Mouse (Mus musculus): Measurements from ENCODE around the gene Nup214.

Gene Nup214

GRCm38 (mm10) chr2:31998443-31998842 is 24.2 kb downstream of the Nup214 start:
- no peak for TF ChIP-seq GATA4 (IDR thresholded peaks at IDR 0.05; ENCODE audit: insufficient replicate concordance, low read length)

DNA sequence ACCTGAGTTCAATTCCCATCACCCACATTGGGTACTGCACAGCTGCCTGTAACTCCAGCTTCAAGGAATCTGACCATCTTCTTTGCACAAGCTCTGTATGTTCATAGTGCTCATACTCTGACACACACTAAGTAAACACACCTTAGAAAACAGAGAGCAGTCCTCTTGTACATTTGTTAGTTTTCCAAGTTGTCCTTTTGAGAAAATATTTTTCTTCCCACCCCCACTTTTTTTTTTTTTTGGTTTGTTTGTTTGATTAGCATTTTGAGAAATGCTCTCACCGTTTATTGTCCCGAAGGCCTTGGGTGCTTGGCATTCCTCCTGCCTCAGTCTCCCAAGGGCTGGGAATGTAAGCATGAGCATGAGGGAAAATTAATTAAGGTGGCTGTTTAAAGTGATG is 34.1 kb downstream of the Nup214 start:
- TF ChIP-seq GATA4 (IDR thresholded peaks at IDR 0.05; ENCODE audit: insufficient replicate concordance, low read length) = no peak

DNA sequence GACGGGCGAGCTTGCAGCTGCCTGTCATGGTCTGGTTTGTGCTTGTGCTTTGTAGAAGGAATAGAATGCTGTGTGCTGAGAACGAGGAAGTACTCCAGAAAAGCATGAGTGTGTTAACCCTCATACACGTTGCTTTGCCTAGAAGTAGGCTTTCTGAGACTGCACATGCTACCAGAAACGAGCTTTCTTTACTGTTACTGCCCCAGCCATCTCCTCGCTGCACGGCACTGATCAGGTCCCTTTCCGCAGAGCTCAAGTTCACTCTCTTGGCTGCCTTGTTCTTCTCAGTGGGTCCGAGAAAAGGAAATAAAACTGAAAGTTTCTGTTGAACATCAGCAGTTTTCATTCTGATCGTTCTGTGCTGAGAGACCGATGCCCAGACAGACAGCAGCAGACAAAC is 34.5 kb downstream of the Nup214 start:
- no peak for TF ChIP-seq GATA4 (IDR thresholded peaks at IDR 0.05; ENCODE audit: insufficient replicate concordance, low read length)

DNA sequence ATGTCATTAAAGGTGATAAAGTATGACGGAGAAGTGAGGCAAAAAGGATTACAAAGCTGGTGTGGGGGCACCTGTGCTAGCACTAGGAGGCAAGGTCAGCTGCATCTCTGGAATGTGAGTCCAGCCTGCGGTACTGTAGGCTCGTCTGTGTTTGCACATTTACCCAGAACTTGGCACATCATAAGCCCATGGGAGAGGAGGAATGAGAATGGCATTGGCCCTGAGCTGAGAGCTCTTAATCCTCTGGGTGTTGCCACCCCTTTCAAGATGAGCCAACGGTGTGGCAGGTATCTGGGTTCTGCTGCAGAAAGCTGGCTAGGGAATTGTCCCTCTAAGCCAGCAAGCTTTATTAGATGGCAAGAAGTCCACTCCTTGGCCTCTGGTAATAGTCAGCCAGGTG is 45.5 kb downstream of the Nup214 start:
- TF ChIP-seq GATA4 (IDR thresholded peaks at IDR 0.05; ENCODE audit: insufficient replicate concordance, low read length) = no peak

DNA sequence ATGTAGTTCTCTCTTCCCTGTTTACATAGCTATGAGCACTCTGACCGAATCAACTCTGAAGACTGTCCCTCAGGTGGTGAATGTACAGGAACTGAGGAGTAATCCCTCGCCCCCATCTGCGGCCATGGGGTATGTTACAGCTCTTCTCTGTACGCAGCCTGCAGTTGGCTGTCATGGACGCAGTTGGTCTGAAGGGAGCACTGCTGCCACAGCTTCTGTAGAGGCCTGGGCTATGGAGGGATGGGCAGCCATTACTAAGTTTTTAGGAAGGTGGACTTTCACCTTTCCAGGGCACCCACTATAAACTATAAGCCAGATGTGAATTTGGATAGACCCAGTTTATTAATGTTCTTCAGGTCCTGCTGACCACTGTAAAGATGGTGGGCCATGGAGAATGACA is 46.0 kb downstream of the Nup214 start:
- no peak for TF ChIP-seq GATA4 (IDR thresholded peaks at IDR 0.05; ENCODE audit: insufficient replicate concordance, low read length)

- TF ChIP-seq GATA4 (IDR thresholded peaks at IDR 0.05; ENCODE audit: insufficient replicate concordance, low read length) = no peak
Observed at GRCm38 (mm10) chr2:32024372-32024771, 50.1 kb downstream of the Nup214 start.

DNA sequence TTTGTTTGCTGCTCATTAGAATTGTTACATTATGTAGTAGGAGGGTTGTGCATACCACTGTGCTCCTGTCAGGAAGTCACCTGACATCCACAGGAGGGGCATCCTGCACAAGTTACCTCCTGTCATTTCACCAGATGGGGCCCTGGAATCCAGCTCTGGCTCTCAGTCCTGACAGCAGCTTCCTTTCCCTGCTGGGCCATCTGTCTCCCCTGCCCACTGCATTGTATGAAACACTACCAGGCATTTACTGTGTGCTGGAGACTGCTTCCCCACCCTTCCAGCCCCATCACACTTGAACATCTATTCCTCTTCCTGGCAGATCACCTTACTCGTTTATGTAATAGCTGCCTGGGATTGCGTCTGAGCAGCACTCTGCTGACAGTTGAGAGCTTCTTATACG is 55.4 kb downstream of the Nup214 start:
- no peak for TF ChIP-seq GATA4 (IDR thresholded peaks at IDR 0.05; ENCODE audit: insufficient replicate concordance, low read length)

DNA sequence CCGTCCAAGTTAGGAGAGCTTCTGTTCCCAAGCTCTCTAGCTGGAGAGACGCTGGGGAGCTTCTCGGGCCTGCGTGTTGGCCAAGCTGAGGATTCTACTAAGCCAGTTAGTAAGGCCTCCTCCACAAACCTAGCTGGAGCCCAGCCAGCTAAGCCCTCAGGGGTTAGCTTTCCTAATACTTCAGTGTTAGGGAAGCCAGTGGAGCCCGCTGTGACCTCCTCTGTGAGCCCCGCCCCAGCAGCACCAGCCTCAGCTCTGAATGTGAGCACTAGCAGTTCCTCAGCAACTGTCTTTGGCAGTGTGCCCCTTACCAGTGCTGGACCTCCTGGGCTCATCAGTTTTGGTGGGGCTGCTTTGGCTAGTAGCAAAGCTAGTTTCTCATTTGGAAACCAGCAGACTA is 59.2 kb downstream of the Nup214 start:
- TF ChIP-seq GATA4 (IDR thresholded peaks at IDR 0.05; ENCODE audit: insufficient replicate concordance, low read length) = no peak

DNA sequence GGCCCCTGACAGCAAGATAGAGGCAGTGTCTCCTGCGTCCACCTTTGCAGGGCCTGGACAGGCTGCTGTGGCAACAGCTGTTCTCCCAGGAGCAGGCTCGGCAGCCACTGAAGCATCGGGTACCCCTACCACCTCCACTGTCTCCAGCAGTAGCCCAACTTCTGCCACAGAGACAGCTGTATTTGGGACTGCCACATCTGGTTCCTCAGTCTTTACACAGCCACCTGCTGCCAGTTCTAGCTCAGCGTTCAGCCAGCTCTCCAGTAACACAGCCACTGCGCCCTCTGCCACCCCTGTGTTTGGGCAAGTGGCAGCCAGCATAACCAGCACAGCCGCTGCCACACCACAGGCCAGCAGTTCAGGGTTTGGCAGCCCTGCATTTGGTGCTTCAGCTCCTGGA is 60.0 kb downstream of the Nup214 start:
- TF ChIP-seq GATA4 (IDR thresholded peaks at IDR 0.05; ENCODE audit: insufficient replicate concordance, low read length) = no peak

DNA sequence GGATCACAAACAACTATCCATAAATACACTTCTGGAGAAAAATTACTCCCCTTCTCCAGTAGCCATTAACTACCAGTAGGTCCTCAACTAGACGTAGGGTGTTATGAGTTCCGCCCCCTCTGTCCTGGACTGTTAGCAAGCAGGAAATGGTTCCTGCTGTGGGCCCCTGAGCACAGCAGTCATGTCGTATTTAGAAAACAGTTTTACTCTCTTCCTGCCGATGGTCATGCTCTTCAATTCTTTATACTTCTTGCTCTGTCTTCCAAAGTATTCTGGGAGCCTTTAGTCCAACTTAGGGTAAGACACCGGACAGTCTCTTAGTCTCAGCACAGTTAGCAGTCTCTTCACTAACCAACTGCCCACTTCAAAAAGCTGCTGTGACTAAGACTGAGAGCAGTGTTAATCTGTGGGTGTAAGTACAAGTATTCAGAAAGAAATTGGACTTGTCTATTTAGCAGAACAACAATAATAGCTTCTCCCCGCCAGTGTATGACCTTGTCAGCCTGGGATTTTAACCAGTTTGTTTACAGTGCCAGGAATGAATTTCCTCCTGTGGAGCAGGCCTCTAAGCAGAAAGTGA is 63.1 kb downstream of the Nup214 start:
- TF ChIP-seq GATA4 (IDR thresholded peaks at IDR 0.05; ENCODE audit: insufficient replicate concordance, low read length) = no peak

GRCm38 (mm10) chr2:32038661-32039081 is 64.4 kb downstream of the Nup214 start:
- TF ChIP-seq GATA4 (IDR thresholded peaks at IDR 0.05; ENCODE audit: insufficient replicate concordance, low read length) = no peak

- TF ChIP-seq GATA4 (IDR thresholded peaks at IDR 0.05; ENCODE audit: insufficient replicate concordance, low read length) = no peak
Observed at GRCm38 (mm10) chr2:32041087-32041486, 66.9 kb downstream of the Nup214 start.

DNA sequence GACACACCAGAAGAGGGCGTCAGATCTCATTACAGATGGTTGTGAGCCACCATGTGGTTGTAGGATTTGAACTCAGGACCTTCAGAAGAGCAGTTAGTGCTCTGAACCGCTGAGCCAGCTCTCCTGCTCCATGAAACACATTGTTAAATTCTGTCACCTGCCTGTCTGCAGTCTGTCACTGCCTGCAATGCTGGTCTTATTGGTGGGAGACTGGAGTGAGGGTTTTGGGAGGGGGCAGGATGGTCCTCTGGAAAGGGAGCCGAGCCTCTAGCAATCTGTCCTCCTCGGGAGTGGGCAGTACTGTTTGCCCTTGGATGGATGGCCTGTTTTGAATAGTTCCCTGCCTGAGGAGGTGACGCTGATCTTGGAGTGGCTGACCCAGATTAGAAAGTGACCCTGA is 69.6 kb downstream of the Nup214 start:
- no peak for TF ChIP-seq GATA4 (IDR thresholded peaks at IDR 0.05; ENCODE audit: insufficient replicate concordance, low read length)

DNA sequence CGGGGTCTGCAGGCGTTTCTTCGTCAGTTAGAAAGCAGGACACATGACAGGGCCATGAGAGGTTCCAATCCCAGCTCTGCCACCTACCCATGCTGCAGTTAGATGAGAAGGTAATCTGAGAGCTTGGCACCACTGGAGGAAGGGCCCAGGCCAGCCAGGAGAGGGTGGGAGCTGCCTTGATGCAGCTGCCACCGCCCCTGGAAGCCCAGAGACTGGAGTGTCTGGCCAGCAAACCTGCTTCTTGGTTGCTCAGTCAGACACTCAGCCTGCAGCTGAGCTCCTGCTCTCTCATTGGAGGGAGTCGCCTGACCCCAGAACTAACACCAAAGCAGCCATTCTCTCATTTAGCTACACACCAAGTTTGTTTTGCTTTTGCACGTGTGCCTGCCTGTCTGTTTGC is 71.1 kb downstream of the Nup214 start:
- TF ChIP-seq GATA4 (IDR thresholded peaks at IDR 0.05; ENCODE audit: insufficient replicate concordance, low read length) = no peak

DNA sequence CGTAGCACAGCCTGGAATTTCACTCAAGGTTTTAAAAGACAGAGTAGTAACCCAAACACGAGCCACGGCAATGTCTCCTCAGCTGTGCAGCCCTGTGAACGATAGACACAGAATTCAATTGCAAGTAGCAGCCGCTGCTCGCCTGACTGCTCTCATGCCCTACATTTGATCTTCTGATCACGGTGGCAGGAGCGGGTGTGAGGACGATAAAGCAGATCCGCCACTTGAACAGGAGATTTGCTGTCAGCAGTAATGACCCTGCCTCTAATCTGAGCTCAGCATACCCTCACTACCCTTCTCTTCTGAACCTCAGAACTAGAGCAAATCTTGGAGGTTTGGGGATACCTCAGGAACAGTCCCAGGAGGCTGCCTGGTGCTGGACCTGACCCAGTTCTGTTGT is 71.8 kb downstream of the Nup214 start:
- no peak for TF ChIP-seq GATA4 (IDR thresholded peaks at IDR 0.05; ENCODE audit: insufficient replicate concordance, low read length)

GRCm38 (mm10) chr2:32047323-32047722 is 73.1 kb downstream of the Nup214 start:
- TF ChIP-seq GATA4 (IDR thresholded peaks at IDR 0.05; ENCODE audit: insufficient replicate concordance, low read length) = no peak

GRCm38 (mm10) chr2:32051791-32052190 is 77.6 kb downstream of the Nup214 start:
- no peak for TF ChIP-seq GATA4 (IDR thresholded peaks at IDR 0.05; ENCODE audit: insufficient replicate concordance, low read length)

DNA sequence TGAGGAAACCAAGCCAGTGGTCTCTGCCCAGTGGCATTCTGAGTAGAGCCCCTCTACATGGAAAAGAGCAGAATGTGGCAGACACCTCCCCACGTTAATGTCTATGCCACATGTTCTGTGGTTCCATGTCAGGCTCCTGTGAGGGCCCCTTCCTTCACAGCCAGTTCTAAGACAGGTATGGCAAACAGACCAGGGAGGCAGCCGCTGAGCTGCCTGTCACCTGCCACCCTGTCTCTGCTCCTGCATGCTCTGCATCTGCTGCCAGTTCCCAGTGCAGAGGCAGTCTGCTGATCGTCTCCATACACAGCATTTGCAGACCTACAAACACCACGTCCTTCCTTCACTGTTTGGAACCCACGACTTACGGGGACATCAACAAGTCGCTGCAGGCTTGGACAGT is 78.2 kb downstream of the Nup214 start:
- TF ChIP-seq GATA4 (IDR thresholded peaks at IDR 0.05; ENCODE audit: insufficient replicate concordance, low read length) = no peak
